Mouse (Mus musculus): ENCODE measurements at regions not wholly inside any gene's neighbourhood (a gene's known extent, or its start where the extent isn't known, plus 50 kb on each side); places are given as distances from the start of the nearest gene placed in this dataset.

- no peaks in the 10 kb centered on the region for H3K27me3 ChIP-seq (ENCODE audit: insufficient read depth, poor library complexity, severe bottlenecking)
- no peak overlapping the region for H3K27ac ChIP-seq
- DNase-seq (ENCODE audit: low spot score) = no peak
- no peaks in the 10 kb centered on the region for H3K9me3 ChIP-seq
- no peak overlapping the region for H3K4me3 ChIP-seq
- 90% methylated on average over 2 of the region's 2 CpGs for WGBS
- peaks cover 22% of the 10 kb centered on the region for H3K4me1 ChIP-seq (replicated peaks)
- H3K36me3 ChIP-seq = no peaks in the 10 kb centered on the region
Measured at GRCm38 (mm10) chr3:58330186-58330585, 84.3 kb upstream of the Tsc22d2 start.

GRCm38 (mm10) chr3:58333997-58334396 is 80.5 kb upstream of the Tsc22d2 start:
- WGBS = 71% methylated on average over 7 of the region's 7 CpGs
- H3K36me3 ChIP-seq = no peaks in the 10 kb centered on the region
- H3K27me3 ChIP-seq (ENCODE audit: insufficient read depth, poor library complexity, severe bottlenecking) = no peaks in the 10 kb centered on the region
- H3K4me3 ChIP-seq = no peak overlapping the region
- no peaks in the 10 kb centered on the region for H3K9me3 ChIP-seq
- no peak overlapping the region for H3K27ac ChIP-seq
- peaks cover 32% of the 10 kb centered on the region for H3K4me1 ChIP-seq (replicated peaks)
- DNase-seq (ENCODE audit: low spot score) = no peak

GRCm38 (mm10) chr3:58335277-58335676 is 79.2 kb upstream of the Tsc22d2 start:
- no peaks in the 10 kb centered on the region for H3K9me3 ChIP-seq
- peaks cover 32% of the 10 kb centered on the region for H3K4me1 ChIP-seq (replicated peaks)
- WGBS = 69% methylated on average over 6 of the region's 6 CpGs
- H3K36me3 ChIP-seq = no peaks in the 10 kb centered on the region
- DNase-seq (ENCODE audit: low spot score) = no peak
- H3K27ac ChIP-seq = no peak overlapping the region; the same call in 1 of the 2 replicates
- no peaks in the 10 kb centered on the region for H3K27me3 ChIP-seq (ENCODE audit: insufficient read depth, poor library complexity, severe bottlenecking)
- no peak overlapping the region for H3K4me3 ChIP-seq

- H3K36me3 ChIP-seq = no peaks in the 10 kb centered on the region
- H3K27ac ChIP-seq = no peak overlapping the region
- WGBS = 49% methylated on average over 5 of the region's 5 CpGs
- H3K4me3 ChIP-seq = no peak overlapping the region
- H3K27me3 ChIP-seq (ENCODE audit: insufficient read depth, poor library complexity, severe bottlenecking) = no peaks in the 10 kb centered on the region
- peak; percentile 12 for DNase-seq (ENCODE audit: low spot score)
- H3K9me3 ChIP-seq = no peaks in the 10 kb centered on the region
- H3K4me1 ChIP-seq (replicated peaks) = peaks cover 32% of the 10 kb centered on the region
Measured at GRCm38 (mm10) chr3:58336135-58336534, 78.4 kb upstream of the Tsc22d2 start.

- Histone ChIP-seq H3K36me3 (no peaks in the 10 kb centered on the region), H3K27me3 (ENCODE audit: insufficient read depth, poor library complexity, severe bottlenecking) (no peaks in the 10 kb centered on the region), H3K4me3 (no peak overlapping the region), H3K4me1 (replicated peaks) (peaks cover 32% of the 10 kb centered on the region), H3K27ac (no peak overlapping the region), H3K9me3 (no peaks in the 10 kb centered on the region)
- no peak for DNase-seq (ENCODE audit: low spot score)
- whole genome bisulfite sequencing = 87% methylated on average over 6 of the region's 6 CpGs
Measured at GRCm38 (mm10) chr3:58336590-58336989, 77.9 kb upstream of the Tsc22d2 start.

- Histone ChIP-seq H3K27me3 (ENCODE audit: insufficient read depth, poor library complexity, severe bottlenecking) (no peaks in the 10 kb centered on the region), H3K27ac (no peak overlapping the region), H3K36me3 (no peaks in the 10 kb centered on the region), H3K4me1 (replicated peaks) (peaks cover 21% of the 10 kb centered on the region), H3K4me3 (no peak overlapping the region), H3K9me3 (no peaks in the 10 kb centered on the region)
- whole genome bisulfite sequencing = 92% methylated on average over 7 of the region's 7 CpGs
- DNase-seq (ENCODE audit: low spot score) = no peak
Measured at GRCm38 (mm10) chr3:58338976-58339375, 75.5 kb upstream of the Tsc22d2 start.

GRCm38 (mm10) chr3:58342096-58342495 is 72.4 kb upstream of the Tsc22d2 start:
- no peaks in the 10 kb centered on the region for H3K4me1 ChIP-seq (replicated peaks)
- DNase-seq (ENCODE audit: low spot score) = no peak
- WGBS = 74% methylated on average over 1 of the region's 1 CpGs

GRCm38 (mm10) chr3:58362563-58362962 is 52.0 kb upstream of the Tsc22d2 start:
- no peak for DNase-seq (ENCODE audit: low spot score)
- no peaks in the 10 kb centered on the region for H3K9me3 ChIP-seq
- no peaks in the 10 kb centered on the region for H3K36me3 ChIP-seq
- no peaks in the 10 kb centered on the region for H3K27me3 ChIP-seq (ENCODE audit: insufficient read depth, poor library complexity, severe bottlenecking)
- no peaks in the 10 kb centered on the region for H3K4me1 ChIP-seq (replicated peaks)
- H3K27ac ChIP-seq = no peak overlapping the region
- no peak overlapping the region for H3K4me3 ChIP-seq
- 91% methylated on average over 4 of the region's 4 CpGs for WGBS

More at GRCm38 (mm10) chr3:58342096-58342495, 72.4 kb upstream of the Tsc22d2 start:
- no peaks in the 10 kb centered on the region for H3K27me3 ChIP-seq (ENCODE audit: insufficient read depth, poor library complexity, severe bottlenecking)
- no peak overlapping the region for H3K4me3 ChIP-seq
- no peak overlapping the region for H3K27ac ChIP-seq
- no peaks in the 10 kb centered on the region for H3K36me3 ChIP-seq
- H3K9me3 ChIP-seq = no peaks in the 10 kb centered on the region

GRCm38 (mm10) chr3:58364526-58364925 is 50.0 kb upstream of the Tsc22d2 start:
- no peaks in the 10 kb centered on the region for H3K9me3 ChIP-seq
- H3K4me1 ChIP-seq (replicated peaks) = no peaks in the 10 kb centered on the region
- 80% methylated on average over 3 of the region's 3 CpGs for WGBS
- no peak overlapping the region for H3K4me3 ChIP-seq
- H3K36me3 ChIP-seq = no peaks in the 10 kb centered on the region
- DNase-seq (ENCODE audit: low spot score) = no peak
- H3K27me3 ChIP-seq (ENCODE audit: insufficient read depth, poor library complexity, severe bottlenecking) = no peaks in the 10 kb centered on the region
- H3K27ac ChIP-seq = no peak overlapping the region

All from hindbrain, embryonic 10.5 days (tissue).